Mouse (Mus musculus): ENCODE measurements around the gene Krtap31-1. TPM values are rescaled to one million over a fixed set of nuclear protein-coding genes. Genes with fewer than 3 reads are reported as not detected.

The Krtap31-1 gene
- not detected in 2 replicates for polyA plus RNA-seq (2012; rRNA removed)

DNA sequence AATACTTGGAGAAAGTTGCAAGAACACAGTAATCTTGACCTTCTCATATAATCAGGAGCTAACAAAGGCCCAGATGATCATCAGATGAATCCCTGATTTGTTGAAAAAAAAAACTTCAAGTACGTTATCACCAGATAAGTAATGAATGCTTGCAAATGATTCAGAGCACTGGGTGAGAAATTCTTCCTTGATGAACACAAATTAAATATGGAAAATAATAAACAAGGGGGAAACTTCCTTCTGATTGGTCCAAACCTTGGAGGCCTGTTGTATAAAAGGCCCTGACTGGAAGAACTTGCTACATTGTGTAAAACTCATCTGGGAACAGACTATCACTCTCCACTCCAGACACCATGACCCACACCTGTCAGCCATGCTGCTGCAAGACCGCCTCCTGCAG lies at the start of gene Krtap31-1:
Krtap31-1 (plus strand) TSS at position 301 of the 400 bp plus-strand sequence.

GRCm38 (mm10) chr11:99864176-99864575 lies 43.5 kb upstream of the Krtap31-1 start, which contains the start of gene Gm11559:
TSS of gene Gm11559 (plus strand) at chr11:99864476.

GRCm38 (mm10) chr11:99873089-99873488 lies 34.6 kb upstream of the Krtap31-1 start, which contains the start of gene Krtap9-1:
TSS of gene Krtap9-1 (plus strand) at chr11:99873389.

DNA sequence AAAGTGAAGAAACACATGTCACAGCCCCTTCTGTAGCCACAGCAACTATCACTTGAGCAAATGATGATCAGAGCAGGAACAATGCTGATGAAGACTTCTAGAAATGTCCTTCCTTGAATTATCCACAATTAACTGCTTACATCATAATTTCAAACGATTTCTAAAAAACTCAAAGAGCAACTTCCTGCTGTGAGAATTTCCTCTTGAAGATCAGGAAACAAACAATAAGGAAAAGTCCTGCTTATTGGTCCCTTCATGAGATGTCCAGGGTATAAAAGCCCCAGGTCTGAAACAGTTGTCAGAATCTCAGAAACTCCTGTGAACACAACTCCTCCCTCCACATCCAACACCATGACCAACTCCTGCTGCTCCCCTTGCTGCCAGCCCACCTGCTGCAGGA lies 28.8 kb upstream of the Krtap31-1 start, which contains the start of gene Gm11567:
Gm11567 (plus strand) TSS at position 301 of the 400 bp plus-strand sequence.

DNA sequence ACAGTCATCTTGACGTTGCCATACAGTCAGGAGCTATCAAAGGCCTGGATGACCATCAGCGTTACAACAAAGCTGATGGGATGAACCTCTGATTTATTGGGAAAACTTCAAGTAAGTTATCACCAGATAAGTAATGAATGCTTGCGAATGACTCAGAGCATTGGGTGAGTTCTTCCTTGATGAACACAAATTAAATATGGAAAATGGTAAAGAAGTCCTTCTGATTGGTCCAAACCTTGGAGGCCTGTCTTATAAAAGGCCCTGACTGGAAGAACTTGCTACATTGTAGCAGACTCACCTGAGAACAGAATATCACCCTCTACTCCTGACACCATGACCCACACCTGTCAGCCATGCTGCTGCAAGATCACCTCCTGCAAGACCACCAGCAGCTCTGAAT lies 6.7 kb downstream of the Krtap31-1 start, which contains the start of gene Gm11565:
Gm11565 (plus strand) TSS at position 301 of the 400 bp plus-strand sequence.

GRCm38 (mm10) chr11:99935991-99936390 lies 28.3 kb downstream of the Krtap31-1 start, which contains the start of gene Krtap31-2:
TSS of gene Krtap31-2 (plus strand) at chr11:99936291.

GRCm38 (mm10) chr11:99948175-99948574 lies 40.5 kb downstream of the Krtap31-1 start, which contains the start of gene Krtap9-5:
TSS of gene Krtap9-5 (plus strand) at chr11:99948475.

Other genes with a start within 250 kb of the Krtap31-1 start
- not detected in 2 replicates for gene Gm11563, start 249.0 kb upstream of the Krtap31-1 start, polyA plus RNA-seq (2012; rRNA removed)
- gene Krtap4-6, start 242.0 kb upstream of the Krtap31-1 start, polyA plus RNA-seq (2012; rRNA removed): not detected in 2 replicates
- not detected in 2 replicates for gene Gm14190, start 217.2 kb upstream of the Krtap31-1 start, polyA plus RNA-seq (2012; rRNA removed)
- not detected in 2 replicates for gene Gm14180, start 173.6 kb upstream of the Krtap31-1 start, polyA plus RNA-seq (2012; rRNA removed)
- not detected in 2 replicates for gene Gm11595, start 135.0 kb upstream of the Krtap31-1 start, polyA plus RNA-seq (2012; rRNA removed)
- not detected in 2 replicates for gene Krtap4-8, start 127.2 kb upstream of the Krtap31-1 start, polyA plus RNA-seq (2012; rRNA removed)
- gene Krtap4-9, start 122.7 kb upstream of the Krtap31-1 start, polyA plus RNA-seq (2012; rRNA removed): not detected in 2 replicates
- not detected in 2 replicates for gene Gm11596, start 114.5 kb upstream of the Krtap31-1 start, polyA plus RNA-seq (2012; rRNA removed)
- not detected in 2 replicates for gene Gm11569, start 109.0 kb upstream of the Krtap31-1 start, polyA plus RNA-seq (2012; rRNA removed)
- gene Gm11554, start 103.5 kb upstream of the Krtap31-1 start, polyA plus RNA-seq (2012; rRNA removed): not detected in 2 replicates
- gene Krtap4-13, start 98.0 kb upstream of the Krtap31-1 start, polyA plus RNA-seq (2012; rRNA removed): not detected in 2 replicates
- not detected in 2 replicates for gene Gm11564, start 92.3 kb upstream of the Krtap31-1 start, polyA plus RNA-seq (2012; rRNA removed)
- gene 2300003K06Rik, start 69.9 kb upstream of the Krtap31-1 start, polyA plus RNA-seq (2012; rRNA removed): not detected in 2 replicates
- gene Krtap4-16, start 56.3 kb upstream of the Krtap31-1 start, polyA plus RNA-seq (2012; rRNA removed): not detected in 2 replicates
- gene Gm11568, start 50.0 kb upstream of the Krtap31-1 start, polyA plus RNA-seq (2012; rRNA removed): not detected in 2 replicates
- not detected in 2 replicates for gene Gm11559, start 43.4 kb upstream of the Krtap31-1 start, polyA plus RNA-seq (2012; rRNA removed)
- gene Krtap9-1, start 34.5 kb upstream of the Krtap31-1 start, polyA plus RNA-seq (2012; rRNA removed): not detected in 2 replicates
- not detected in 2 replicates for gene Gm11567, start 28.7 kb upstream of the Krtap31-1 start, polyA plus RNA-seq (2012; rRNA removed)
- not detected in 2 replicates for gene Gm11565, start 6.8 kb downstream of the Krtap31-1 start, polyA plus RNA-seq (2012; rRNA removed)
- gene Krtap31-2, start 28.4 kb downstream of the Krtap31-1 start, polyA plus RNA-seq (2012; rRNA removed): not detected in 2 replicates
- not detected in 2 replicates for gene Krtap9-5, start 40.6 kb downstream of the Krtap31-1 start, polyA plus RNA-seq (2012; rRNA removed)
- gene Krtap29-1, start 71.1 kb downstream of the Krtap31-1 start, polyA plus RNA-seq (2012; rRNA removed): not detected in 2 replicates
- not detected in 2 replicates for gene Krtap16-1, start 78.7 kb downstream of the Krtap31-1 start, polyA plus RNA-seq (2012; rRNA removed)
- gene Krtap17-1, start 86.1 kb downstream of the Krtap31-1 start, polyA plus RNA-seq (2012; rRNA removed): not detected in 2 replicates
- gene Krt33a, start 108.3 kb downstream of the Krtap31-1 start, polyA plus RNA-seq (2012; rRNA removed): not detected in 2 replicates
- not detected in 2 replicates for gene Krt33b, start 121.9 kb downstream of the Krtap31-1 start, polyA plus RNA-seq (2012; rRNA removed)
- not detected in 2 replicates for gene Krt34, start 133.6 kb downstream of the Krtap31-1 start, polyA plus RNA-seq (2012; rRNA removed)
- gene Krt31, start 142.6 kb downstream of the Krtap31-1 start, polyA plus RNA-seq (2012; rRNA removed): not detected in 2 replicates
- gene Krt32, start 180.3 kb downstream of the Krtap31-1 start, polyA plus RNA-seq (2012; rRNA removed): not detected in 2 replicates
- gene Krt35, start 188.3 kb downstream of the Krtap31-1 start, polyA plus RNA-seq (2012; rRNA removed): not detected in 2 replicates
- gene Krt36, start 197.7 kb downstream of the Krtap31-1 start, polyA plus RNA-seq (2012; rRNA removed): not detected in 2 replicates
- not detected in 2 replicates for gene Krt13, start 213.6 kb downstream of the Krtap31-1 start, polyA plus RNA-seq (2012; rRNA removed)
- 0.02 TPM in 1 of 2 replicates, not detected in the other for gene Krt15, start 228.0 kb downstream of the Krtap31-1 start, polyA plus RNA-seq (2012; rRNA removed)
- gene Krt19, start 240.7 kb downstream of the Krtap31-1 start, polyA plus RNA-seq (2012; rRNA removed): 7.7 and 10.3 TPM in 2 replicates

Measured in liver, embryonic 18 days (tissue).